Mouse (Mus musculus): Measurements from ENCODE around the gene Cutc. TPM values are rescaled to one million over a fixed set of nuclear protein-coding genes. Genes with fewer than 3 reads are reported as not detected.

Cutc gene
- total and polyA plus RNA-seq, 3 experiments, result 10.0 to 18.8 TPM; not detected in 1

DNA sequence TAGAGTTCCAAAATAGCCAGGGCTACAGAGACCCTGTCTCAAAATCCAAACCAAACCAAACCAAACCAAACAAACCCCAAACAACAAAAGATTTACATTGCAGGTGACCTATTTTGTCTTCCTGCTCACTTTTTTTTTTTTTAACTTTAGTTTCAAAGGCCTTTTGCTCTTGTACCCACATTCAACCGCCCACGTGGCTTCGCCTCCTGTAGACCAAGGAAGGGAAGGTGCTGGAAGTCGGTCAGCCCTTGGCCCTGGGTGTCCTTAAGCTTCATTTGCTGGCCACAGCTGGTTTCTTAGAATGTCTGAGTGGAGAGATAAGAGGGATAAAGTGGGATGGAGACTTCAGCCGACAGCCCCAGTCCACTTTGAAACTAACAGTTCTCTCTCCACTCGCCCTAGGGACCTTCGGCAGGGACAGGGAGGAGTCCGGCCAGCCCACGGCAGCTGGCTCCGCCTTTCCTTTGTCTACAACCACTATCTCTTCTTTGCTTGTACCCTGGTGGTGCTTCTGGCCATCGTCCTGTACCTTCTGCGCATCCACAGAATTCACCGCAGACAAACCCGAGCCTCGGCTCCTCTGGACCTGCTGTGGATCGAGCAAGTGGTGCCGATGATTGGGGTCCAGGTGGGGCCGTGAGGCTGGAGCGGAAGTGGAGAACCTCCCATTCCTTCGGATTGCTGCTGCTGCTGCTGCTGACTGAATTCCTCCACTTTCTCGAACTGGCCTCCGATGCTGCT, 23.3 kb upstream of the Cutc start:
- Histone ChIP-seq H3K36me3 (ENCODE audit: control insufficient read depth in 1 of 2, insufficient read depth in 2 of 2, low read length in 2 of 2) (peaks cover 0 to 3% of the 10 kb centered on the region in 2 experiments; a peak in 2 of 4 replicates), H3K79me2 (ENCODE audit: control insufficient read depth, insufficient read depth, low read length, poor library complexity) (no peaks in the 10 kb centered on the region)

DNA sequence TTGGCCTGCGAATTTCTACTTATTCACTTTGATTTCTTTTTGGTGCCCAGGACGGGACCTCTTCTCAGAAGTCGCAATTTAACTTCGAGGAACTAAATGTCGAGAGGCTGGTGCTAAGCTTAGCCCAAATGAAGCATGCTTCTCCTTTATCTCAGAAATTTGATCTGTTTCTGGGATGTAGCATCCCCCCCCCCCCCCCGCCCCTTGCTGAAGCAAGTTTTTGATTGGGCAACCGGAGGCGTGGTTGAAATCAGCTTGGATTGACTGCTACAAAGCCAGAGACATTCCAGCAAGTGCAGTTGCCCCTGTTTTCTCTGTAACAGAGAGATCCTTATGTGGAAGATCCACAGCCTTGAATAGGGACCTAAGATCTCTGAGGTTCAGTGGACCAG, 22.8 kb upstream of the Cutc start:
- no peak for DNase-seq (ENCODE audit: low read depth, low spot score)
- TF ChIP-seq ZMIZ1 (IDR thresholded peaks at IDR 0.05; ENCODE audit: low read depth, low read length) (no peak), GABPA (IDR thresholded peaks at IDR 0.05; ENCODE audit: low read depth, low read length) (no peak), ELF1 (IDR thresholded peaks at IDR 0.05; ENCODE audit: low read depth, low read length) (no peak), UBTF (IDR thresholded peaks at IDR 0.05; ENCODE audit: borderline replicate concordance, insufficient read depth, low read depth, low read length) (no peak), MEF2A (IDR thresholded peaks at IDR 0.05; ENCODE audit: extremely low read depth, insufficient replicate concordance, low read depth, low read length, poor library complexity, severe bottlenecking) (no peak), ZNF384 (IDR thresholded peaks at IDR 0.05; ENCODE audit: low read depth, low read length) (no peak), USF1 (IDR thresholded peaks at IDR 0.05; ENCODE audit: low read depth, low read length) (no peak), MAZ (IDR thresholded peaks at IDR 0.05; ENCODE audit: low read depth, low read length) (no peak), SMC3 (IDR thresholded peaks at IDR 0.05; ENCODE audit: low read depth, low read length) (no peak), MAX (IDR thresholded peaks at IDR 0.05; ENCODE audit: low read length) (no peak), NRF1 (IDR thresholded peaks at IDR 0.05; ENCODE audit: insufficient read depth, low read depth, low read length, poor library complexity, severe bottlenecking) (no peak), POLR2AphosphoS2 (IDR thresholded peaks at IDR 0.05; ENCODE audit: low read length) (no peak), RCOR1 (IDR thresholded peaks at IDR 0.05; ENCODE audit: low read depth, low read length) (no peak), CHD2 (IDR thresholded peaks at IDR 0.05; ENCODE audit: low read length) (no peak), TBP (IDR thresholded peaks at IDR 0.05; ENCODE audit: low read depth, low read length) (no peak), TAL1 (IDR thresholded peaks at IDR 0.05; ENCODE audit: low read length) (no peak), MXI1 (IDR thresholded peaks at IDR 0.05; ENCODE audit: low read depth, low read length) (no peak)
- H3K9me3 ChIP-seq (replicated peaks; ENCODE audit: insufficient read depth, low read length), result no peaks in the 10 kb centered on the region
- no peaks in the 10 kb centered on the region for H3K79me2 ChIP-seq (ENCODE audit: control insufficient read depth, insufficient read depth, low read length, poor library complexity)
- peaks cover 0 to 3% of the 10 kb centered on the region in 2 experiments; a peak in 1 of 4 replicates for H3K4me1 ChIP-seq (ENCODE audit: control insufficient read depth in 1 of 2, insufficient read depth in 2 of 2, low read length in 2 of 2)
- no peaks in the 10 kb centered on the region for H3K27me3 ChIP-seq (ENCODE audit: control insufficient read depth in 1 of 2, insufficient read depth in 2 of 2, low read length in 2 of 2)
- H3K9ac ChIP-seq (ENCODE audit: control insufficient read depth, low read depth, low read length, poor library complexity, severe bottlenecking), result no peak overlapping the region
- H3K4me3 ChIP-seq (ENCODE audit: control insufficient read depth in 1 of 2, insufficient read depth in 1 of 2, low read depth in 2 of 2, low read length in 2 of 2), result no peak overlapping the region
- H3K27ac ChIP-seq (ENCODE audit: control insufficient read depth, low read depth, low read length), result no peak overlapping the region
- H3K36me3 ChIP-seq (ENCODE audit: control insufficient read depth in 1 of 2, insufficient read depth in 2 of 2, low read length in 2 of 2), result peaks cover 0 to 5% of the 10 kb centered on the region in 2 experiments; a peak in 2 of 4 replicates

More for the DNA sequence above, 23.3 kb upstream of the Cutc start:
- no peaks in the 10 kb centered on the region for H3K27me3 ChIP-seq (ENCODE audit: control insufficient read depth in 1 of 2, insufficient read depth in 2 of 2, low read length in 2 of 2)
- H3K9me3 ChIP-seq (replicated peaks; ENCODE audit: insufficient read depth, low read length), result no peaks in the 10 kb centered on the region
- DNase-seq (ENCODE audit: low read depth, low spot score), result no peak
- TF ChIP-seq RCOR1 (IDR thresholded peaks at IDR 0.05; ENCODE audit: low read depth, low read length), result no peak
- no peak for TF ChIP-seq MEF2A (IDR thresholded peaks at IDR 0.05; ENCODE audit: extremely low read depth, insufficient replicate concordance, low read depth, low read length, poor library complexity, severe bottlenecking)
- TF ChIP-seq CHD1 (IDR thresholded peaks at IDR 0.05; ENCODE audit: low read depth, low read length), result no peak
- no peak for TF ChIP-seq GATA1 (IDR thresholded peaks at IDR 0.05; ENCODE audit: low read depth, low read length)
- TF ChIP-seq CHD2 (IDR thresholded peaks at IDR 0.05; ENCODE audit: low read length), result no peak
- no peak for TF ChIP-seq MYB (IDR thresholded peaks at IDR 0.05; ENCODE audit: low read depth, low read length)
- H3K4me3 ChIP-seq (ENCODE audit: control insufficient read depth in 1 of 2, insufficient read depth in 1 of 2, low read depth in 2 of 2, low read length in 2 of 2), result no peak overlapping the region
- H3K4me1 ChIP-seq (ENCODE audit: control insufficient read depth in 1 of 2, insufficient read depth in 2 of 2, low read length in 2 of 2), result peaks cover 0 to 3% of the 10 kb centered on the region in 2 experiments; a peak in 1 of 4 replicates
- no peak overlapping the region for H3K27ac ChIP-seq (ENCODE audit: control insufficient read depth, low read depth, low read length)
- no peak overlapping the region for H3K9ac ChIP-seq (ENCODE audit: control insufficient read depth, low read depth, low read length, poor library complexity, severe bottlenecking)
